Mouse (Mus musculus) thymus, adult 18-20 months (tissue): Measurements from ENCODE around the gene Fam69b.

Source experiments
- DNase-seq, 2 experiments: peaks; one replicate each; pipeline ENCODE4 v3.0.0; 2022; ENCODE audit warnings: mixed read lengths in 2 of 2

Fam69b gene

DNA sequence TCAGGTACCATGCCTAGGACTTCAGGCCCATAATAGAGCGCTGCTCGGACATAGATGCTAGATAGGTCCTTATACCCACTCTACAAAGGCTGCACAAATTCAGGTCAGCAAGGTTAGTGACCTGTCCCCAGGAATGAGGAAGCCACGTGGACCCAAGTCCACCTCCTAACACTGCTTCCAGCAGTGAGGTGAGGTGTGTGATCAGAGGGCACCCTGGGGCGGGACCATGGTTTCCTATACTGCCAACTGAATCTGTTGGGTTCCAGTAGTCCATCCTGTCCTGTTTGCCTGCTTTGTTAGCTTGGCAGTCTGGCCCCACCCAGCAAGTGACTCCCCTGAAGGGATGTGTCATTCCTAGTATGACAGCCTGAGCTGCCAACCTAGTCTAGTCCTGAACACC, 28.3 kb upstream of the Fam69b start:
- no peak for DNase-seq

GRCm38 (mm10) chr2:26600664-26601063, 27.6 kb upstream of the Fam69b start:
- DNase-seq = no peak

- DNase-seq = no peak
Measured at GRCm38 (mm10) chr2:26601595-26601994, 26.7 kb upstream of the Fam69b start.

GRCm38 (mm10) chr2:26602631-26603030, 25.6 kb upstream of the Fam69b start:
- no peak for DNase-seq

- DNase-seq = no peak
Measured at GRCm38 (mm10) chr2:26603159-26603558, 25.1 kb upstream of the Fam69b start.

DNA sequence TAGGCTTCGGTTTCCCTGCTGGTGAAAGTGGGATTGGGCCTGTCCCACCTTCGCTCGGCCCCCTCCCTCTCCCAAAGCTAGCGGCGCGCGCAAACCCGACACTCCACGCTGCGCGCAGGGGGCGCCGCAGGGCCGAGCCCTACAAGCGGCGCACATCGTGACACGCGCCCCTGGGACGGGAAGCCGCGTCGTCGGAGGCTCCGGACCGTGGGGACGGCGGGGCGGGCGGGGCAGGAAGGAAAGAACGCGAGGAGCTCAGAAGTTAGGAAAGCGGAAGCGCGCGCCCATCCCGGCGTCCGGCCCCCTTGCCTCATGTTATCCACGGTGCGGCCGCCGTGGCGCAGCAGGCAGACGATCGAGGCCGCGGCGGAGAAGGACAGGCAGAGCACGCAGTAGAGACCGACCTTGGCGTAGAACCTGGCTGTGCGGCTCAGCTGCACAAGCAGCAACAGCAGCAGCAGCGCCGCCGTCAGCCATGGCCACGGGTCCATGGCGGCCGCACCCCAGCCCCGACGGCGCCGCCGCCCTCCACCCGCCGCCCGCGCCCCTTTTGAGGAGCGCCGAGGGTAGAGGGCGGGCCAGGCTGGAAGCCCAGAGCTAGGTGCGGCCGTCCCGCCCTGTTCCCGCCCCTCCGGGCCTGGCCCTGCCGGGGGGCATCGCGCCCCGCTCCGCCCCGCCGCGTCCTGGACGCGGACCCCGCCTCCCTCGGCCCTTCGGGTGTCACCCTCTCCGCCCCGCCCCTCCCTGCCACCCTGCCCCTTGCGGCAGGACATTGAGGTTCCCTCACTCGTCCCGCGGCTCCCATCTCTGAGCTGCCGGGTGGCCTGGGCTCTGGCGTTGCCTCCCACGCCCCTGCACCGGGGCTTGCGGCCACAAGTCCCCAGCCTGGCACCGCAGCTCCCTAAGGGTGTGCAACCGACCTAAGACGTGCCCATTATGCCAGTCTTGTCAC, 24.3 kb upstream of the Fam69b start, which contains the start of gene Agpat2:
Agpat2 (minus strand) TSS at position 698 of the 952 bp plus-strand sequence.
- peak; percentile 74 to 76 for DNase-seq

GRCm38 (mm10) chr2:26605331-26605730, 22.9 kb upstream of the Fam69b start:
- no peak for DNase-seq

DNA sequence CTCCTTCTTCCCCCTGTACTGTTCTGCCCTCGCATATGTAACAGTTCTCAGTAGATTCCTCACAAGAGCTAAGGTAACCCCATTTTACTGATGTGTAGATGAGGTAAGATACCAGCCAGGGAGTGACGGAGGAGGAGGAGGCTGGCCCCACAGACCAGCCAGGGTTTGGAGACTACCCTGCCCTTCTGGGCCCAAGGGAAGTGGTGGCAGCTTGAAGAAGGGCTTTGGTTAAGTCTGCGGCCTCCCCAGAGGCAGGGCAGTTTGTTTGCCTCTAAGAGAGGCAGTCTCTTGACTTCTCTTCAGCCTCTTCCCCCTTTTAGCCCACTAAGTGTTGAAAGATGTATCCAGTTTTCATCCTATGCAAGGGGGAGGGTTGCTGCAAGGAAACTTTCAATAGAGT, 21.7 kb upstream of the Fam69b start:
- DNase-seq = no peak

DNA sequence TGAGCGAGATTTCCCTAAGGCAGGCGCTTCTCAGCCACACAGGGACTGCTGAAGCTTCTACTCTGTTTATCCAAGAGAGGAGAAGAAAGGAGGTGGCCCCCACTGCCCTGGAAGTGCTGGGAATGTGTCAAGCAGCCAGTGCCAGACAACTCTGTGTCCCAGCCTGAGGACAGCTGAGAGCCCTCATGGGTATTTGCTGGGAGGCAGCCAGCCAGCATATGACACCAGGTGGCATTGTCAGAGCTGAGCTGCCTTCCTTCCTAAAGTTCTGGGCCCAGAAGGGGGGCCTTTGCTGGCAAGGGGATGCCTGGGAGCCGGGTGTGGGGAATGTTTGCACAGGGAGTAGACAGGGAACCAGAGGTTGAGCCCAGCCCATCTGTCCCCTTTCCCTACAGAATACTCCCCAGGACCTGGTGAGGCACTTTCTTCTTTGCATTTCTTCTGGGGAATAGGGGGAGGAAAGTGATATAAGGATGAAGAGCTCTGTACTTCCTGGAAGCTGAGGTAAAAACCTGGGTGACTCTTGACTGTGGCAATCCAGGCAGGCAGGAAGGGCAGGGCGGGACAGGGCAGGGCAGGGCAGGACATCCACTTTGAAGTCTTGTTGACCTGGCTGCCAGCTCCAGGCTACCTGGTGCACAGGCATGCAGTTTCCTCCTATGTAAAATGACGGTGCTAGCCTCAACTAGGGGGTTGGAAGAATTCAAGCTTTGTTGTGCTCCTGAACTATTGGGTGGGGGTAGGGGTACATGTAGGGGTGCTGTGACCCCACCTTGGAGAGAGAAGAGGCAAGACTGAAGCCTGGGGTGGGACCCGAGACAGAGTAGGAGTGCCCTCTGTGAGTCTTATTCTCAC, 21.0 kb upstream of the Fam69b start:
- DNase-seq = no peak

- no peak for DNase-seq
Measured at GRCm38 (mm10) chr2:26608781-26609180, 19.5 kb upstream of the Fam69b start.

GRCm38 (mm10) chr2:26609261-26609661, 19.0 kb upstream of the Fam69b start:
- DNase-seq = no peak

GRCm38 (mm10) chr2:26610526-26610925, 17.7 kb upstream of the Fam69b start:
- DNase-seq = no peak

DNA sequence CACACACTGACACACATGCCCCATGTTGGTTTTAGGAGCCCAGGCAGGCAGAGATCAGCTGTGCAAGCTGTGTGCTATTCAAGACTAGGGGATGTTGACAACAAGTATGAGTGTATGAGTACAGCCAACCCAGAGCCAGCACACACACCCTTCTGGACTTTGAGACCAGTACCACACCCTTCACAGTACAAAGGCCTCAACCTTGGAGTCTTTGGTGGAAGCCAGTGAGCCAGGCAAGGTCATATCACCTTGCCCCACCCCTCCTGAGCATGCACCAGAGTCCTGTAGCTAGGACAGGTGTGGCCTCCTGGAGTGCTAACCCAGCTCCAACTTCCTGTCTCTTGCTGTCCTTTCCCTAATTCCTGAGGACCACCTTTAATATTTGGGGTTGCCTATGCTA, 17.2 kb upstream of the Fam69b start:
- DNase-seq = no peak

DNA sequence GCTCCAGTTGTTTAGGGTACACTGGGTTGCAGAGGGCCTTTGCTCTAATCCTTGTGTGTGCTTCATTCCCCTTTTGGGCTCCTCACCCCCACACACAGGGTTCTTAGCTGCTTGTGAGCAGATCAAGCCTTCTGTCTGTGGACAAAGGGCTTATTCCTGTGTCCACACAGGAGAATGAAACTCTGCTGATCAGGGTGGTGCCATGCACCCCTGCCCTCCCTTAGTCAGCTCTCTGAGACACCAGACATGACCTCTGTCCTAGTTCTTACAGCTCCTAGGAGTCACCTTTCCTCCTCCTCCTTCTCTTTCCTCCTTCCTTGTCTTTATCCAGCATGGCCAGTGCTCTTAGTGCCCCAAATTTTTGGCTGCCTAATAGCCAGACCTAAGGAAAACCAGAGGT, 16.4 kb upstream of the Fam69b start:
- no peak for DNase-seq

DNA sequence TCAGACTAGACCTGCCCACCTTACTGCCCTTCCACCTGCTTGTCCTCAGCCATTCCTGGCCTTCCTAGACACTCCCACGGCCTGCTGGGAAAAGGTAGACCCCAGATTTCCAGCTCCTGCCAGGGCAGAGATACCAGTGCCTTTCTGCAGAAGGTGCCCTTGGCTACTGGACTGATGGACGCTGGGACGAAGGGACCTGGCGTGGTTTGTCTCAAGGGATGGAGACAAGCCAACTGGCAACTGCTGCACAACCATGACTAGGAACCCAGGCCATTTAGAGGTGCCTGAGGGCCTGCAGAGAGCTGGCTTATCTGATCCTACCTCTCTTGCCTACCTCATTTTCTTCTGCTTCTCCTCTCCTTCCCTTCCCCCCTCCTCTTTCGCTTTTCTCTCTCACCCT, 13.4 kb upstream of the Fam69b start:
- DNase-seq = no peak

DNA sequence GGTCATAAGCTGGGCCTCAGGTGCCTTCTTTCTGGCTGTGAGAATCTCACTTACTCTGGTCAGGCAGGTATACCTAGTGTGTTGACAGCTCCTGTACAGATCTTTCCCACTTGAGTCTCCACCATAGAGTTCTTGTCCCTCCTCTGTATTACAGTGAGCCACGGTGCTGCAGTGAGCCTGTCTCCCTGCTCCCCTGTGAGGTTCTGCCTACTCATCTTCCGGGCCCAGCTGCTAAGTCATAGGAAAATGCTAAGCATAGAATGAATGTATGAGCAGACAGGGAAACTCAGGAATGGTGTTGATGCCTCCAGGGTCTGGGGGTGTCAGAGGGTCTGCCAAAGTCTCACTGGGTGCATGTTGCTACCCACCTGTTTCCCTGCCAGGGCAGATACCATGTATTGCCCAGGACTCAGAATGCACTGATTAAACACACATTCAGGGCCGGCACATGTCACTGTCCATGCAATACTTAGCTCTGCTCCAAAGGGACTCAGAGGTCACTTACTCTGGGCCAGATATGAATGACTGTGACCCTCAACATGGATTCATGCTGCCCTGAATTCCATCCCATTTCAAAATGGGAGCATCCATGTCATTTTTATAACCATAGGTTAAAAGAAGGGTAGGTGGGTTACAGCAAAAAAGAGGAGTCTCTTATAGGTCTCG, 12.7 kb upstream of the Fam69b start:
- no peak for DNase-seq

GRCm38 (mm10) chr2:26617331-26617730, 10.9 kb upstream of the Fam69b start:
- DNase-seq = no peak

DNA sequence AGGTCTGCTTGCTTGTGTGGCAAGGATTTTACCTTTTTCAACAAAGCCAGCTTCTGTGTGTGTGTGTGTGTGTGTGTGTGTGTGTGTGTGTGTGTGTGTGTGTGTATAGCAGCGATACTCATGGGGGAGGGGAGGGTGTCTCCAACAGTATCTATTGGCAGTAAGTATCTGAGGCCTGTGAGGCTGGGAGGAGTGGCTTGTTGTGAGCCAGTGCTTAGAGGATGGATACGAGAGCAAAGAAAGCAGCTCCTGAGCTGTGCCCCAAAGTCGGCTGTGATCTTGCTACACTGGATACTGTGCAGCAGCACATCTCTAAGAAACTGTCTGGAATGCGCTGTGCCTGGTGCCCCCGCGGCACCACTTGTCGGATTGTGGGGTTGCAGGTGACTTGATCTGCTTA, 10.3 kb upstream of the Fam69b start:
- DNase-seq = no peak

DNA sequence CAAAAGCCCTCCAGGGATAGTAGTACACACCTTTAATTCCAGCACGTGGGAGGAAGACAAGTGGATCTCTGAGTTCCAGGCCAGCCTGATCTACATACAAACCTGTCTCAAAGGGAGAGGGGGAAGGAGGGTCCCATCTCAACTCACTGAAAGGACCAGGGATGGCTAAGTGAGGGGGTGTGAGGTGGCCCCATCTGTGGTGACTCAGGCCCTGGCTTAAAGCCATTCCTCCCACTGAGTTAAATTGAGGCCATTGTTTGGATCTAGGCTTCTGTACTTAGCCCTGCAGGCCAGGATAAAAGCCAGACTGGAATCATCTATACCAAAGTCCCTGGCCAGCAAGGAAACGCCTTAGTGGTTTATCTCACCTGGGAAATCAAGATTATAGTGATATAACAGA, 7.0 kb upstream of the Fam69b start:
- DNase-seq = no peak

DNA sequence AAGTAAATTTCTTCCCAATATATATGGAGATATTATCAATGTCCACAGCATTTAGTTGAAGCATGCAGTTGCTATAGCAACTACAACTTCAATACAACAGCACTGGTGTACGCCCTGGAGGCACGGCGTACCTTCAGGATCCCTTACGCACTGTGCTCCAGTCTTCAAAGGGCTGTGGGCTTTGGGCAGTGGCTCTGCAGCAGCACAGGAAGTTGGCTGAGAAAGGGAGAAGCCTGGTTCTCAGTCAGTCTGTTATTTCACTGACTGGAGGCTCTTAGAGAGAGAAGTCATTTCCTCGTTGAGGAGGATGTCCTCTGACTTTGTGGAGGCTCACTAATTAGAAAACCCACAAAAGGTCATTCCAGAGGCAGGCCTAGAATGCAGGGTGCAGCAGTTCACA, 5.3 kb upstream of the Fam69b start:
- DNase-seq = no peak

GRCm38 (mm10) chr2:26625419-26625818, 2.8 kb upstream of the Fam69b start:
- DNase-seq = no peak

DNA sequence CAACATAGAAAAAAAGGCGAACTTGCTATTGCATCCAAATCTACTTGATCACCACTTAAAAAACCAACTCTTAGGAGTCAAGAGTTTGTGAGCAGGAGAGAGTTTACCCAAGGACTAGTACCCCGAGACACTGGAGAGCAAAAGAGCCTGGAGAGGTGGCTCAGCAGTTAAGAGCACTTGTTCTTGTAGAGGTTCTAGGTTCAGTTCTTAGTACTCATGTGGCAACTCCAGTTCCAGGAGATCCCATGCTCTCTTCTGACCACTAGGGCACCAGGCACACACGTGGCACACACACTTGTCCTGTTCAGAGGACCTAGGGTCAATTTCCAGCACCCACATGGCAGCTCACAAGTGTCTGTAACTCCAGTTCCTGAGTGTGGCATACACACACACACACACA, 2.2 kb upstream of the Fam69b start:
- DNase-seq = no peak

- DNase-seq = no peak
Measured at GRCm38 (mm10) chr2:26628792-26629437, 658 bp downstream of the Fam69b start.
